Mouse (Mus musculus) heart, adult 2 months (tissue): ENCODE data around the gene Gpr75. TPM values are rescaled to one million over a fixed set of nuclear protein-coding genes. Genes with fewer than 3 reads are reported as not detected.

ENCODE experiments used
- DNase-seq, 2 experiments: peaks; one replicate each; pipeline ENCODE4 v3.0.0; 2021
- H3K27ac ChIP-seq: fragments of 200-600 bp; 2 replicates; pipeline ENCODE4 v1.8.1; 2022
- H3K27me3 ChIP-seq: fragments of 200-500 bp; 2 replicates; pipeline ENCODE4 v1.6.1; 2012; ENCODE audit warnings: mild to moderate bottlenecking, low read length, inconsistent platforms, mixed read lengths; ENCODE audit not compliant: control insufficient read depth, insufficient read depth
- H3K36me3 ChIP-seq: fragments of 200-500 bp; 2 replicates; pipeline ENCODE4 v1.6.1; 2012; ENCODE audit warnings: low read length, inconsistent platforms; ENCODE audit not compliant: control insufficient read depth, insufficient read depth
- H3K4me1 ChIP-seq: fragments of 200-500 bp; 2 replicates; pipeline ENCODE4 v1.6.1; 2011; ENCODE audit warnings: low read length; ENCODE audit not compliant: control insufficient read depth, insufficient read depth
- H3K4me3 ChIP-seq: fragments of 200-600 bp; 2 replicates; pipeline ENCODE4 v1.8.1; 2022
- H3K79me2 ChIP-seq: fragments of 200-500 bp; replicated peaks from 2 replicates; pipeline ENCODE4 v1.6.1; 2012; ENCODE audit warnings: mild to moderate bottlenecking, inconsistent platforms, low read length, moderate library complexity, mixed read lengths; ENCODE audit not compliant: control insufficient read depth, insufficient read depth
- H3K9ac ChIP-seq: fragments of 200-500 bp; 2 replicates; pipeline ENCODE4 v1.6.1; 2012; ENCODE audit warnings: low read depth, mild to moderate bottlenecking, control low read depth, inconsistent platforms, low read length, mixed read lengths
- CTCF ChIP-seq: fragments of 200-600 bp; IDR thresholded peaks from 2 replicates; pipeline ENCODE4 v1.8.1; 2022; ENCODE audit warnings: antibody characterized with exemption, mild to moderate bottlenecking, moderate library complexity
- EP300 ChIP-seq: fragments of 200-500 bp; IDR thresholded peaks from 2 replicates; pipeline ENCODE4 v1.6.1; 2011; ENCODE audit warnings: low read depth, low read length, control low read depth; ENCODE audit not compliant: insufficient read depth
- POLR2A ChIP-seq: fragments of 200-500 bp; IDR thresholded peaks from 2 replicates; pipeline ENCODE4 v1.6.1; 2011; ENCODE audit warnings: mild to moderate bottlenecking, low read depth, low read length, control low read depth; ENCODE audit not compliant: insufficient read depth
- WGBS: fragments of 180-500 bp; shearing (Covaris S2); methylation state at CpG from one replicate; pipeline ENCODE4 v1.1.7; 2018; 5-methylcytosine and 5-hydroxymethylcytosine counted together
- intact Hi-C: fragments of 180-260 bp; cut with DNase I; formaldehyde crosslinking; loops from one replicate; pipeline ENCODE4 v1.15.1; 2025
- polyA plus RNA-seq: library from polyadenylated mRNA; depleted of rRNA; stranded (reverse); fragments of >200 nt; gene quantifications from 2 replicates; pipeline ENCODE4 v1.2.3, GENCODE M21; 2012; rRNA removed
- total RNA-seq, 2 experiments: library from RNA; stranded (reverse); gene quantifications; 2 replicates each; pipeline ENCODE4 v1.2.3; 2021

Gpr75 gene
- total and polyA plus RNA-seq, 3 experiments = 0.13 to 0.31 TPM; not detected in 1

DNA sequence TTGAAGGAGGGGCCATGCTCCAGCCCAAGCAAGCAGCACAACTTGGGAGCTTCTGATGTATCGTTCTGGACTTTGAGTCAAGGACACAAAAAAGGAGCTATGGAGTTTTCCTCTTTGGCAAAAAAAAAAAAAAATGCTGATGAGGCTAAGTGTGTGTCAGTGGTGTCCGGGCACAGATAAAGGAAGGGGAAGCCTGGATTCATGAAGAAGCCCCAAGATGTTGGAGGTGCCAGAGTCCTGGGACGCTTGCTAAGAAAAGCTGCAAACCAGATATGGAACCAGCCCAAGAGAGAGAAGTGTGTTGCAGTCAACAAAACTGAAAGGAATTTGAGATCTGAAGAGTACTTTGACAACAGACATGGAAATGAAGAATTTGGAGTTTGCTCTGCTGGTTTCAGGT is 27.2 kb downstream of the Gpr75 start:
- TF ChIP-seq CTCF (no peak), POLR2A (no peak), EP300 (no peak)
- 87% methylated on average over 3 of the region's 3 CpGs for WGBS
- Histone ChIP-seq H3K27me3 (no peaks in the 10 kb centered on the region), H3K9ac (no peak overlapping the region), H3K4me1 (no peaks in the 10 kb centered on the region), H3K27ac (no peak overlapping the region), H3K36me3 (no peaks in the 10 kb centered on the region), H3K4me3 (no peak overlapping the region), H3K79me2 (no peaks in the 10 kb centered on the region)
- intact Hi-C loops = no loop called here
- no peak for DNase-seq

DNA sequence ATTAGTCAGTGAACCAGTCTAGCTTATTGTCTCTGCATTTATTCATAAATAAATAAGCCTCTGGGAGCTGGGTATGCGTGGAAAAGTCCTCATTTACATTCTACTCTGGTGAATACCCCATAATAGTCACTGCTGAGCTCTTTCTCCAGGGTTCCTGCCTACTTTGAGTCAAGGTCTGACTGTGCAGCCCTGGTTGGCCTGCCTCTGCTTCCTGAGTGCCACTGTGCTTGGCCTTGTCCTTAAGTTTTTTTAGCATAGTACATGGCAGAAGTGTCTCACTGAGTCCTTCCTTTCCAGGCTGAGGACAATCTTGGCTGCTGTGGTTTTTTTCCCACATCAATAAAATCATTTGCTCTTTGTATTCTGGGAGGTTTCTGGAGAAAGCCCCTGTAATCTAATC is 35.5 kb downstream of the Gpr75 start:
- DNase-seq = no peak
- no peak overlapping the region for H3K9ac ChIP-seq
- H3K4me1 ChIP-seq = no peaks in the 10 kb centered on the region
- no peak overlapping the region for H3K4me3 ChIP-seq
- H3K36me3 ChIP-seq = no peaks in the 10 kb centered on the region
- H3K79me2 ChIP-seq = no peaks in the 10 kb centered on the region
- intact Hi-C loops = no loop called here
- H3K27ac ChIP-seq = no peak overlapping the region
- TF ChIP-seq CTCF (no peak), POLR2A (no peak), EP300 (no peak)
- 87% methylated on average over 1 of the region's 1 CpGs for WGBS
- no peaks in the 10 kb centered on the region for H3K27me3 ChIP-seq

DNA sequence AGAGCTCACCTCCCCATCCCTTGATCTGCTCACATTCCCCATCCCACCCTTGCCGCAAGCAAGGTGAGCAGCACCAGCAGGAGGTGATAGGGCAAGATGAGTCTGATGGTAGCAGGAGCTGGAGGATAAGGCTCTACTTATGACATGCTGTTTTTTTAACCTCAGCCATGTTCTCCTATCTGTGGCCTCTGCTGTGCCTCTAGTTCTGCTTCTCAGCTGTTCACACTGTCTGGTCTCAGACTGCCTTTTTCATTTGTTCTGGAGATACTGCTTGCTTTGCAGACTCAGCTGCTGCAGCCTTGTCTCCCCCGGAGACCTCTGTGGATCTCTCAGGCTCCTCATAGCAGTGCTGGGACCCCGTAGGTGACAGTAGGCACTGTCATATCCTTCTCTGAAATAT is 38.1 kb downstream of the Gpr75 start:
- WGBS = 94% methylated on average over 3 of the region's 3 CpGs
- H3K27ac ChIP-seq = no peak overlapping the region
- intact Hi-C loops = no loop called here

GRCm38 (mm10) chr11:30928079-30928478 is 42.9 kb downstream of the Gpr75 start:
- Histone ChIP-seq H3K27ac (no peak overlapping the region), H3K36me3 (no peaks in the 10 kb centered on the region), H3K4me3 (no peak overlapping the region), H3K9ac (no peak overlapping the region), H3K4me1 (no peaks in the 10 kb centered on the region), H3K79me2 (no peaks in the 10 kb centered on the region), H3K27me3 (no peaks in the 10 kb centered on the region)
- DNase-seq = no peak
- intact Hi-C loops = no loop called here
- TF ChIP-seq CTCF (no peak), EP300 (no peak)

More for the DNA sequence above, 38.1 kb downstream of the Gpr75 start:
- Histone ChIP-seq H3K27me3 (no peaks in the 10 kb centered on the region), H3K4me1 (no peaks in the 10 kb centered on the region), H3K9ac (no peak overlapping the region), H3K4me3 (no peak overlapping the region), H3K79me2 (no peaks in the 10 kb centered on the region), H3K36me3 (no peaks in the 10 kb centered on the region)
- no peak for DNase-seq
- no peak for TF ChIP-seq CTCF
- TF ChIP-seq POLR2A = no peak
- TF ChIP-seq EP300 = no peak

- intact Hi-C loops = no loop called here
- 100% methylated on average over 1 of the region's 1 CpGs for WGBS
These were observed 43.3 kb downstream of the Gpr75 start for GRCm38 (mm10) chr11:30928498-30928897.

More at GRCm38 (mm10) chr11:30928498-30928897, 43.3 kb downstream of the Gpr75 start:
- H3K9ac ChIP-seq = no peak overlapping the region
- no peaks in the 10 kb centered on the region for H3K79me2 ChIP-seq
- H3K27ac ChIP-seq = no peak overlapping the region
- no peak overlapping the region for H3K4me3 ChIP-seq
- no peaks in the 10 kb centered on the region for H3K36me3 ChIP-seq
- DNase-seq = no peak
- no peaks in the 10 kb centered on the region for H3K27me3 ChIP-seq
- TF ChIP-seq POLR2A (no peak), CTCF (no peak), EP300 (no peak)
- H3K4me1 ChIP-seq = no peaks in the 10 kb centered on the region

Other genes starting within 250 kb of the Gpr75 start
- 10 to 100 TPM; 80.7 to 90.3 TPM for gene Acyp2, start 235.8 kb upstream of the Gpr75 start, total RNA-seq
- 48.7 and 57.8 TPM in 2 replicates for gene Acyp2, start 235.8 kb upstream of the Gpr75 start, polyA plus RNA-seq
- gene Psme4, start 113.6 kb upstream of the Gpr75 start, total RNA-seq = 100 to 1,000 TPM; 189 to 213 TPM
- gene Psme4, start 113.6 kb upstream of the Gpr75 start, polyA plus RNA-seq = 39.1 and 97.7 TPM in 2 replicates
- 1 to 10 TPM; 7.8 to 9.2 TPM for gene Asb3, start 58 bp downstream of the Gpr75 start, total RNA-seq
- gene Asb3, start 58 bp downstream of the Gpr75 start, polyA plus RNA-seq = 2.6 and 4.8 TPM in 2 replicates
- 10 to 100 TPM; 34.7 to 42.7 TPM for gene Erlec1, start 69.0 kb downstream of the Gpr75 start, total RNA-seq
- gene Erlec1, start 69.0 kb downstream of the Gpr75 start, polyA plus RNA-seq = 22.8 and 37.2 TPM in 2 replicates
- gene Chac2, start 101.0 kb downstream of the Gpr75 start, total RNA-seq = 10 to 100 TPM; 25.7 to 25.9 TPM
- 5.8 and 10.1 TPM in 2 replicates for gene Chac2, start 101.0 kb downstream of the Gpr75 start, polyA plus RNA-seq